Mouse (Mus musculus): ENCODE results near the gene Rheb.

GRCm38 (mm10) chr5:24805222-24805621, 37.2 kb downstream of the Rheb start:
- no peak for TF ChIP-seq GATA1 (IDR thresholded peaks at IDR 0.05; ENCODE audit: borderline replicate concordance, low read length)
- TF ChIP-seq FLI1 (IDR thresholded peaks at IDR 0.05; ENCODE audit: low read length) = no peak
